Mouse (Mus musculus) CH12.LX (cell line): ENCODE results near the gene 1810030O07Rik. TPM values are rescaled to one million over a fixed set of nuclear protein-coding genes. Genes with fewer than 3 reads are reported as not detected.

Experiments used
- DNase-seq: peaks from one replicate; pipeline ENCODE4 v3.0.0-alpha.2; 2013; ENCODE audit errors: extremely low read depth
- H3K27ac ChIP-seq: 2 replicates; pipeline ENCODE4 v1.5.1; 2012; ENCODE audit warnings: low read depth, mild to moderate bottlenecking, control low read depth, moderate library complexity; ENCODE audit not compliant: insufficient read depth
- H3K27me3 ChIP-seq: replicated peaks from 2 replicates; pipeline ENCODE3; 2012; ENCODE audit warnings: inconsistent platforms
- H3K36me3 ChIP-seq, 2 experiments: replicated peaks in 1 of 2; 2 replicates each; pipeline versions ENCODE3 to v1.6.1; 2012; ENCODE audit warnings: inconsistent platforms in 1 of 2, low read length in 1 of 2, mild to moderate bottlenecking in 1 of 2, mixed read lengths in 1 of 2, moderate library complexity in 1 of 2; ENCODE audit not compliant: control insufficient read depth in 1 of 2, insufficient read depth in 1 of 2
- H3K4me1 ChIP-seq, 2 experiments: 2 replicates each; pipeline ENCODE4 v1.6.1; 2012; ENCODE audit warnings: inconsistent platforms in 1 of 2, moderate library complexity in 1 of 2; ENCODE audit not compliant: insufficient read depth in 2 of 2, control insufficient read depth in 1 of 2
- H3K4me2 ChIP-seq: 2 replicates; pipeline ENCODE4 v1.6.1; 2012; ENCODE audit warnings: low read depth, mild to moderate bottlenecking, control low read depth; ENCODE audit not compliant: poor library complexity, insufficient read depth, severe bottlenecking
- H3K4me3 ChIP-seq, 3 experiments: fragments of 150-350 bp in 1 of 3; sonication (generic) in 1 of 3; replicated peaks in 1 of 3; 2 replicates each; pipeline versions ENCODE3 to v1.5.1; 2011 to 2012; ENCODE audit warnings: low read depth in 2 of 3, low read length in 2 of 3, mild to moderate bottlenecking in 2 of 3, moderate library complexity in 2 of 3, control low read depth in 1 of 3, improper control_type of control experiment in 1 of 3, inconsistent platforms in 1 of 3, mixed read lengths in 1 of 3; ENCODE audit not compliant: poor library complexity in 1 of 3
- H3K79me2 ChIP-seq: replicated peaks from 2 replicates; pipeline ENCODE4 v1.6.1; 2012; ENCODE audit warnings: mild to moderate bottlenecking, moderate library complexity; ENCODE audit not compliant: control insufficient read depth, poor library complexity, insufficient read depth, severe bottlenecking; ENCODE audit errors: extremely low read depth
- H3K9ac ChIP-seq: 2 replicates; pipeline ENCODE4 v1.6.1; 2012; ENCODE audit warnings: low read depth, mild to moderate bottlenecking, control low read depth, moderate library complexity; ENCODE audit not compliant: insufficient read depth
- H3K9me3 ChIP-seq: replicated peaks from 2 replicates; pipeline ENCODE3; 2012; ENCODE audit warnings: low read length, inconsistent platforms, mixed read lengths
- BHLHE40 ChIP-seq: IDR thresholded peaks from 2 replicates; pipeline ENCODE4 v1.6.1; 2011; ENCODE audit warnings: mild to moderate bottlenecking, low read depth, low read length, improper control_type of control experiment
- CHD2 ChIP-seq: IDR thresholded peaks from 2 replicates; pipeline ENCODE4 v1.6.1; 2011; ENCODE audit warnings: low read length, improper control_type of control experiment
- CTCF ChIP-seq, 2 experiments: IDR thresholded peaks in 1 of 2; conservative IDR thresholded peaks in 1 of 2; 2 replicates each; pipeline ENCODE4 v1.5.1; 2011 to 2012; ENCODE audit warnings: low read depth in 2 of 2, low read length in 2 of 2, improper control_type of control experiment in 1 of 2, inconsistent platforms in 1 of 2, mild to moderate bottlenecking in 1 of 2, moderate library complexity in 1 of 2
- E2F4 ChIP-seq: IDR thresholded peaks from 2 replicates; pipeline ENCODE4 v1.6.1; 2011; ENCODE audit warnings: low read depth, low read length, improper control_type of control experiment; ENCODE audit not compliant: insufficient replicate concordance
- ELF1 ChIP-seq: IDR thresholded peaks from 2 replicates; pipeline ENCODE4 v1.6.1; 2014; ENCODE audit warnings: low read depth, mild to moderate bottlenecking, inconsistent platforms, low read length, improper control_type of control experiment
- ETS1 ChIP-seq: conservative IDR thresholded peaks from 2 replicates; pipeline ENCODE4 v1.6.1; 2012; ENCODE audit warnings: low read depth, mild to moderate bottlenecking, inconsistent platforms, low read length, improper control_type of control experiment, moderate library complexity
- GABPA ChIP-seq: IDR thresholded peaks from 2 replicates; pipeline ENCODE4 v1.6.1; 2012; ENCODE audit warnings: low read depth, low read length, improper control_type of control experiment, inconsistent platforms; ENCODE audit not compliant: insufficient replicate concordance
- HCFC1 ChIP-seq: IDR thresholded peaks from 2 replicates; pipeline ENCODE4 v1.6.1; 2012; ENCODE audit warnings: low read depth, mild to moderate bottlenecking, inconsistent platforms, low read length, improper control_type of control experiment
- IRF4 ChIP-seq: IDR thresholded peaks from 2 replicates; pipeline ENCODE4 v1.6.1; 2014; ENCODE audit warnings: low read depth, mild to moderate bottlenecking, inconsistent platforms, low read length, improper control_type of control experiment
- JUN ChIP-seq: IDR thresholded peaks from 2 replicates; pipeline ENCODE4 v1.6.1; 2011; ENCODE audit warnings: low read depth, mild to moderate bottlenecking, low read length, improper control_type of control experiment, moderate library complexity; ENCODE audit not compliant: insufficient read depth
- KAT2A ChIP-seq: IDR thresholded peaks from 2 replicates; pipeline ENCODE4 v1.6.1; 2012; ENCODE audit warnings: low read length, improper control_type of control experiment, inconsistent platforms; ENCODE audit not compliant: insufficient replicate concordance
- MAFK ChIP-seq: IDR thresholded peaks from 2 replicates; pipeline ENCODE4 v1.6.1; 2011; ENCODE audit warnings: low read length, improper control_type of control experiment; ENCODE audit not compliant: insufficient replicate concordance
- MAX ChIP-seq: IDR thresholded peaks from 2 replicates; pipeline ENCODE4 v1.6.1; 2011; ENCODE audit warnings: low read length, improper control_type of control experiment
- MAZ ChIP-seq: IDR thresholded peaks from 2 replicates; pipeline ENCODE4 v1.6.1; 2012; ENCODE audit warnings: low read depth, mild to moderate bottlenecking, inconsistent platforms, low read length, improper control_type of control experiment, moderate library complexity
- MYC ChIP-seq: IDR thresholded peaks from 2 replicates; pipeline ENCODE4 v1.6.1; 2011; ENCODE audit warnings: low read depth, mild to moderate bottlenecking, improper control_type of control experiment, low read length
- NELFE ChIP-seq: IDR thresholded peaks from 2 replicates; pipeline ENCODE4 v1.6.1; 2011; ENCODE audit warnings: low read depth, low read length, improper control_type of control experiment
- NRF1 ChIP-seq: IDR thresholded peaks from 2 replicates; pipeline ENCODE4 v1.6.1; 2014; ENCODE audit warnings: low read depth, mild to moderate bottlenecking, inconsistent platforms, low read length, improper control_type of control experiment, moderate library complexity
- PAX5 ChIP-seq: IDR thresholded peaks from 2 replicates; pipeline ENCODE4 v1.6.1; 2012; ENCODE audit warnings: low read length, inconsistent platforms, mixed read lengths
- POLR2A ChIP-seq: IDR thresholded peaks from 2 replicates; pipeline ENCODE4 v1.6.1; 2011; ENCODE audit warnings: low read depth, mild to moderate bottlenecking, improper control_type of control experiment, low read length
- POLR2AphosphoS2 ChIP-seq: IDR thresholded peaks from 2 replicates; pipeline ENCODE4 v1.6.1; 2011; ENCODE audit warnings: low read depth, low read length, improper control_type of control experiment
- RAD21 ChIP-seq: IDR thresholded peaks from 2 replicates; pipeline ENCODE4 v1.6.1; 2011; ENCODE audit warnings: low read depth, mild to moderate bottlenecking, low read length, improper control_type of control experiment, moderate library complexity
- SIN3A ChIP-seq: IDR thresholded peaks from 2 replicates; pipeline ENCODE4 v1.6.1; 2012; ENCODE audit warnings: low read length, improper control_type of control experiment, inconsistent platforms
- SMC3 ChIP-seq: IDR thresholded peaks from 2 replicates; pipeline ENCODE4 v1.6.1; 2011; ENCODE audit warnings: low read depth, low read length, improper control_type of control experiment
- TBP ChIP-seq: conservative IDR thresholded peaks from 2 replicates; pipeline ENCODE4 v1.6.1; 2011; ENCODE audit warnings: low read depth, low read length, improper control_type of control experiment
- TCF12 ChIP-seq: IDR thresholded peaks from 2 replicates; pipeline ENCODE4 v1.6.1; 2014; ENCODE audit warnings: low read depth, mild to moderate bottlenecking, inconsistent platforms, low read length, improper control_type of control experiment
- UBTF ChIP-seq: IDR thresholded peaks from 2 replicates; pipeline ENCODE4 v1.6.1; 2012; ENCODE audit warnings: low read depth, mild to moderate bottlenecking, inconsistent platforms, low read length, improper control_type of control experiment, moderate library complexity
- USF1 ChIP-seq: IDR thresholded peaks from 2 replicates; pipeline ENCODE4 v1.6.1; 2014; ENCODE audit warnings: low read depth, mild to moderate bottlenecking, inconsistent platforms, low read length, improper control_type of control experiment
- USF2 ChIP-seq: conservative IDR thresholded peaks from 2 replicates; pipeline ENCODE4 v1.6.1; 2011; ENCODE audit warnings: low read depth, low read length, improper control_type of control experiment
- ZC3H11A ChIP-seq: IDR thresholded peaks from 2 replicates; pipeline ENCODE4 v1.6.1; 2012; ENCODE audit warnings: low read depth, mild to moderate bottlenecking, inconsistent platforms, low read length, improper control_type of control experiment
- ZMIZ1 ChIP-seq: IDR thresholded peaks from 2 replicates; pipeline ENCODE4 v1.6.1; 2012; ENCODE audit warnings: low read depth, mild to moderate bottlenecking, inconsistent platforms, low read length, improper control_type of control experiment
- ZNF384 ChIP-seq: IDR thresholded peaks from 2 replicates; pipeline ENCODE4 v1.6.1; 2012; ENCODE audit warnings: low read depth, low read length, improper control_type of control experiment, inconsistent platforms
- dilution Hi-C: fragments of 300-500 bp; cut with MboI; formaldehyde crosslinking; loops from 2 replicates; pipeline ENCODE4 v1.14.3; 2020; ENCODE audit warnings: low sequenced_read_pairs; ENCODE audit not compliant: extremely low pct_unique_long_range_greater_than_20kb, extremely low pct_ligation_motif_present
- in situ Hi-C: fragments of 300-500 bp; cut with MboI; formaldehyde crosslinking; loops from 3 replicates; pipeline ENCODE4 v1.14.3; 2019; ENCODE audit warnings: low sequenced_read_pairs, low pct_ligation_motif_present, low pct_unique_long_range_greater_than_20kb, mixed read lengths
- polyA plus RNA-seq: library from polyadenylated mRNA; unstranded; fragments of >175 nt; gene quantifications from 2 replicates; pipeline ENCODE4 v1.2.1, GENCODE M21; 2012; ENCODE audit warnings: low read depth; ENCODE audit not compliant: insufficient read length
- total RNA-seq, 2 experiments: library from RNA; depleted of rRNA; stranded (reverse); fragments of 300-350 nt in 1 of 2; fragments of >200 nt in 1 of 2; gene quantifications; 2 replicates each; pipeline ENCODE4 v1.2.3; 2012 to 2014

The 1810030O07Rik gene
- total RNA-seq (2012; rRNA removed) (25.5 and 26.2 TPM in 2 replicates), total RNA-seq (2014; rRNA removed) (40.6 and 43.5 TPM in 2 replicates), polyA plus RNA-seq (22.4 and 26.0 TPM in 2 replicates)

GRCm38 (mm10) chrX:12673054-12673775, at the start of gene 1810030O07Rik:
TSS of gene 1810030O07Rik (minus strand) at chrX:12673668.
- DNase-seq: peak; percentile 89

GRCm38 (mm10) chrX:12716036-12716435, 42.6 kb upstream of the 1810030O07Rik start:
- H3K9ac ChIP-seq: no peak overlapping the region
- H3K4me1 ChIP-seq: peaks cover 0 to 15% of the 10 kb centered on the region in 2 experiments; a peak in 2 of 4 replicates
- H3K79me2 ChIP-seq: no peaks in the 10 kb centered on the region
- no peaks in the 10 kb centered on the region for H3K9me3 ChIP-seq
- H3K4me2 ChIP-seq: no peak overlapping the region
- dilution Hi-C loops: no loop called here
- H3K27me3 ChIP-seq: no peaks in the 10 kb centered on the region
- DNase-seq: no peak
- no peak overlapping the region for H3K4me3 ChIP-seq
- TF ChIP-seq USF1: no peak
- no peak for TF ChIP-seq BHLHE40
- no peak for TF ChIP-seq MAX
- TF ChIP-seq SMC3: no peak
- no peak for TF ChIP-seq SIN3A
- no peak overlapping the region for H3K27ac ChIP-seq
- in situ Hi-C loops: no loop called here
- peaks cover 5 to 28% of the 10 kb centered on the region in 2 experiments for H3K36me3 ChIP-seq

More at GRCm38 (mm10) chrX:12673054-12673775, at the start of gene 1810030O07Rik:
- TF ChIP-seq POLR2AphosphoS2: peak; percentile 78
- TF ChIP-seq USF2: no peak
- no peak for TF ChIP-seq IRF4
- TF ChIP-seq POLR2A: peak; percentile 67
- peak; percentile 56; the same call in 1 of the 2 replicates for TF ChIP-seq SIN3A
- TF ChIP-seq CHD2: 0 out of 2 replicates have a peak, but pooled peaks have one; percentile 7
- no peak for TF ChIP-seq ZC3H11A
- TF ChIP-seq E2F4: no peak
- peak; percentile 87 for TF ChIP-seq NRF1
- TF ChIP-seq TCF12: 0 out of 2 replicates have a peak, but pooled peaks have one; percentile 52
- peak; percentile 84 for TF ChIP-seq ELF1
- no peak for TF ChIP-seq RAD21
- TF ChIP-seq PAX5: no peak
- TF ChIP-seq JUN: no peak
- TF ChIP-seq MYC: no peak
- peak; percentile 31; the same call in 1 of the 2 replicates for TF ChIP-seq MAX
- TF ChIP-seq NELFE: 0 out of 2 replicates have a peak, but pooled peaks have one; percentile 51
- no peak for TF ChIP-seq GABPA
- TF ChIP-seq USF1: no peak
- peak; percentile 81 for TF ChIP-seq ZMIZ1
- TF ChIP-seq HCFC1: peak; percentile 61
- 0 out of 2 replicates have a peak, but pooled peaks have one; percentile 26 for TF ChIP-seq MAZ
- no peak for TF ChIP-seq ZNF384
- 0 out of 2 replicates have a peak, but pooled peaks have one; percentile 33 for TF ChIP-seq TBP
- TF ChIP-seq MAFK: no peak
- TF ChIP-seq CTCF (conservative IDR thresholded peaks at IDR 0.05 in 1 of 2, IDR thresholded peaks at IDR 0.05 in 1 of 2; ENCODE audit: low read depth in 2 of 2, low read length in 2 of 2): no peak
- no peak for TF ChIP-seq UBTF
- TF ChIP-seq ETS1: peak; percentile 16; the same call in 1 of the 2 replicates
- TF ChIP-seq KAT2A: 0 out of 2 replicates have a peak, but pooled peaks have one; percentile 45
- H3K9me3 ChIP-seq: no peaks in the 10 kb centered on the region
- H3K36me3 ChIP-seq: peaks cover 18 to 35% of the 10 kb centered on the region in 2 experiments
- no peaks in the 10 kb centered on the region for H3K27me3 ChIP-seq
- H3K4me2 ChIP-seq: peak within 1 kb of the TSS; percentile 93
- dilution Hi-C loops: no loop called here
- in situ Hi-C loops: no loop called here
- peaks cover 0 to 7% of the 10 kb centered on the region in 2 experiments; a peak in 1 of 4 replicates for H3K4me1 ChIP-seq
- peak within 1 kb of the TSS; percentile 88 for H3K9ac ChIP-seq
- H3K27ac ChIP-seq: peak within 1 kb of the TSS; percentile 92
- H3K4me3 ChIP-seq: peak within 1 kb of the TSS; percentile 80 to 96 (median 89)
- H3K79me2 ChIP-seq: peaks cover 9% of the 10 kb centered on the region; the same call in 1 of the 2 replicates
